Mouse (Mus musculus) forebrain, postnatal 0 days (tissue): ENCODE measurements around the gene Plau. TPM values are rescaled to one million over a fixed set of nuclear protein-coding genes. Genes with fewer than 3 reads are reported as not detected.

ENCODE experiments used
- ATAC-seq: fragments of 200-750 bp; cut with Nextera tagmentation; 2 replicates; pipeline ENCODE4 v1.8.0; 2017; ENCODE audit warnings: mild to moderate bottlenecking, moderate library complexity
- DNase-seq: peaks from one replicate; pipeline ENCODE4 v3.0.0-alpha.2; 2015
- H3K27ac ChIP-seq: fragments of 300-500 bp; sonication (generic); 2 replicates; pipeline ENCODE4 v1.5.1; 2014; ENCODE audit warnings: low read depth, mild to moderate bottlenecking, antibody characterized with exemption, low read length, moderate library complexity, mixed read lengths
- H3K27me3 ChIP-seq: fragments of 300-500 bp; sonication (generic); 2 replicates; pipeline ENCODE4 v1.6.1; 2014; ENCODE audit warnings: mild to moderate bottlenecking, low read length, mixed read lengths; ENCODE audit not compliant: insufficient read depth
- H3K36me3 ChIP-seq: fragments of 300-500 bp; sonication (generic); 2 replicates; pipeline ENCODE4 v1.6.1; 2014; ENCODE audit warnings: mild to moderate bottlenecking, moderate library complexity; ENCODE audit not compliant: insufficient read depth
- H3K4me1 ChIP-seq: fragments of 300-500 bp; sonication (generic); 2 replicates; pipeline ENCODE4 v1.6.1; 2014; ENCODE audit warnings: antibody characterized with exemption; ENCODE audit not compliant: insufficient read depth
- H3K4me2 ChIP-seq: fragments of 300-500 bp; sonication (generic); 2 replicates; pipeline ENCODE4 v1.6.1; 2014; ENCODE audit warnings: low read depth, mild to moderate bottlenecking, moderate library complexity
- H3K4me3 ChIP-seq: fragments of 300-500 bp; sonication (generic); 2 replicates; pipeline ENCODE4 v1.5.1; 2014; ENCODE audit warnings: low read depth, low read length, mixed read lengths
- H3K9ac ChIP-seq: fragments of 300-500 bp; sonication (generic); 2 replicates; pipeline ENCODE4 v1.6.1; 2014; ENCODE audit warnings: mild to moderate bottlenecking
- H3K9me3 ChIP-seq: fragments of 300-500 bp; sonication (generic); 2 replicates; pipeline ENCODE4 v1.6.1; 2016; ENCODE audit warnings: low read length
- CTCF ChIP-seq: sonication (generic); IDR thresholded peaks from 2 replicates; pipeline ENCODE4 v1.5.1; 2016; ENCODE audit warnings: antibody characterized with exemption, control low read depth, low read depth
- WGBS: fragments of 180-500 bp; shearing (Covaris S2); extraction: QIAGEN DNeasy Blood & Tissue Kit; methylation state at CpG from one replicate; pipeline ENCODE4 v1.1.7; 2014; 5-methylcytosine and 5-hydroxymethylcytosine counted together
- polyA plus RNA-seq: library from polyadenylated mRNA; unstranded; fragments of >200 nt; fragmentation: Nextera tagmentation; extraction: Ambion mirVana; gene quantifications from 2 replicates; pipeline ENCODE4 v1.2.1, GENCODE M21; 2015
- total RNA-seq: library from RNA; depleted of rRNA; stranded (reverse); fragments of >200 nt; gene quantifications from 2 replicates; pipeline ENCODE4 v1.2.3, GENCODE M21; 2014

Plau gene
- total and polyA plus RNA-seq, 2 experiments from 2014 or later: 0.44 to 1.1 TPM

- TF ChIP-seq CTCF: no peak
- WGBS: 69% methylated on average over 14 of the region's 14 CpGs
- DNase-seq: no peak
Observed at GRCm38 (mm10) chr14:20806116-20806840, 30.2 kb upstream of the Plau start.

GRCm38 (mm10) chr14:20809349-20809748 is 27.1 kb upstream of the Plau start:
- H3K9ac ChIP-seq: no peak overlapping the region
- H3K4me3 ChIP-seq: no peak overlapping the region
- no peaks in the 10 kb centered on the region for H3K36me3 ChIP-seq
- DNase-seq: no peak
- no peak for TF ChIP-seq CTCF
- no peaks in the 10 kb centered on the region for H3K27me3 ChIP-seq
- H3K4me1 ChIP-seq: 0 out of 2 replicates have a peak, but pooled peaks cover 3% of the 10 kb centered on the region
- H3K4me2 ChIP-seq: no peak overlapping the region
- WGBS: 90% methylated on average over 4 of the region's 4 CpGs
- ATAC-seq: no peak
- no peak overlapping the region for H3K27ac ChIP-seq
- H3K9me3 ChIP-seq: no peaks in the 10 kb centered on the region

More at GRCm38 (mm10) chr14:20806116-20806840, 30.2 kb upstream of the Plau start:
- Histone ChIP-seq H3K9ac (no peak overlapping the region), H3K4me1 (0 out of 2 replicates have a peak, but pooled peaks cover 3% of the 10 kb centered on the region), H3K9me3 (no peaks in the 10 kb centered on the region), H3K36me3 (no peaks in the 10 kb centered on the region), H3K4me2 (no peak overlapping the region), H3K27me3 (no peaks in the 10 kb centered on the region), H3K4me3 (no peak overlapping the region), H3K27ac (no peak overlapping the region)
- ATAC-seq: no peak

- DNase-seq: no peak
- Histone ChIP-seq H3K27ac (no peak overlapping the region), H3K4me2 (no peak overlapping the region), H3K4me1 (0 out of 2 replicates have a peak, but pooled peaks cover 3% of the 10 kb centered on the region), H3K9ac (no peak overlapping the region), H3K9me3 (no peaks in the 10 kb centered on the region), H3K36me3 (no peaks in the 10 kb centered on the region), H3K27me3 (no peaks in the 10 kb centered on the region), H3K4me3 (no peak overlapping the region)
- no peak for TF ChIP-seq CTCF
- no peak for ATAC-seq
Observed at GRCm38 (mm10) chr14:20809820-20810219, 26.6 kb upstream of the Plau start.

- no peak for ATAC-seq
- TF ChIP-seq CTCF: no peak
- no peaks in the 10 kb centered on the region for H3K36me3 ChIP-seq
- H3K4me3 ChIP-seq: no peak overlapping the region
- H3K9ac ChIP-seq: no peak overlapping the region
- no peak for DNase-seq
- no peak overlapping the region for H3K27ac ChIP-seq
- H3K9me3 ChIP-seq: no peaks in the 10 kb centered on the region
- H3K4me2 ChIP-seq: no peak overlapping the region
- H3K4me1 ChIP-seq: no peaks in the 10 kb centered on the region
- 90% methylated on average over 8 of the region's 8 CpGs for WGBS
- no peaks in the 10 kb centered on the region for H3K27me3 ChIP-seq
Observed at GRCm38 (mm10) chr14:20811236-20811635, 25.2 kb upstream of the Plau start.

DNA sequence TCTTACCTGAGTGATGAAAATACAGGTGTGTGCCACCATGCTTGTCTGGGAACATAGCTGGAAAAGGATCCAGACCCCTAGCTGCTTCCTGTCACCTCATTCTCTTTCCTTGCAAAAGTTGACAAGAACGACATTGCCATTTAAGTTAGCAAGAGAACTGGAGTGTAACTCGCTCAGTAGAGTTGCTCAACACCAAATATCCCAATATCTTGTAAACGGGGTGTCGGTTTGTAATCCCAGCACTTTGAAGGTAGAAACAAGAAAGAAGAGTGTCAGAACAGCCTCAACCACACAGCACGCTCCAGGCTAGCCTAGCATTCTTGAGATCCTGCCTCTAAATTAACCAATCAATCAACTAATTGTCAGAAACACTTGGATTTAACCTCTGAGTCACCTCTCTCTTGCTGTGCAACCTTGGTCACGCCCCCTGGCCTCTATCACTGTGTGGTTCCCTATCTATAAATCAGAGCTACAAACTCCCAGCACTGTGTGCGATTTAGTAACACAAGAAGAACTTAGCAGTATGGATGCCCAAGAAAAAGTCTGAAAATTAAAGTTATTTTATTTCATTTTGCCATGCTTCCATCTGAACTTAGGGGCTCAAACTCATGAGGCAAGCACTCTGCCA is 24.6 kb upstream of the Plau start:
- ATAC-seq (no peak), DNase-seq (no peak)
- H3K4me1 ChIP-seq: no peaks in the 10 kb centered on the region
- no peak overlapping the region for H3K4me3 ChIP-seq
- no peak overlapping the region for H3K9ac ChIP-seq
- no peak overlapping the region for H3K27ac ChIP-seq
- peaks cover 2% of the 10 kb centered on the region; the same call in 1 of the 2 replicates for H3K9me3 ChIP-seq
- WGBS: 75% methylated on average over 7 of the region's 7 CpGs
- no peak overlapping the region for H3K4me2 ChIP-seq
- no peaks in the 10 kb centered on the region for H3K36me3 ChIP-seq
- H3K27me3 ChIP-seq: no peaks in the 10 kb centered on the region
- no peak for TF ChIP-seq CTCF

GRCm38 (mm10) chr14:20815448-20815847 is 21.0 kb upstream of the Plau start:
- no peak overlapping the region for H3K9ac ChIP-seq
- H3K4me1 ChIP-seq: no peaks in the 10 kb centered on the region
- no peak overlapping the region for H3K4me2 ChIP-seq
- no peaks in the 10 kb centered on the region for H3K27me3 ChIP-seq
- ATAC-seq (no peak), DNase-seq (no peak)
- 81% methylated on average over 3 of the region's 3 CpGs for WGBS
- no peak overlapping the region for H3K4me3 ChIP-seq
- no peaks in the 10 kb centered on the region for H3K36me3 ChIP-seq
- H3K27ac ChIP-seq: no peak overlapping the region
- peaks cover 2% of the 10 kb centered on the region; the same call in 1 of the 2 replicates for H3K9me3 ChIP-seq
- no peak for TF ChIP-seq CTCF

GRCm38 (mm10) chr14:20824517-20824916 is 11.9 kb upstream of the Plau start:
- WGBS: 79% methylated on average over 1 of the region's 1 CpGs
- TF ChIP-seq CTCF: no peak
- no peak overlapping the region for H3K9ac ChIP-seq
- no peak overlapping the region for H3K4me2 ChIP-seq
- no peaks in the 10 kb centered on the region for H3K4me1 ChIP-seq
- H3K9me3 ChIP-seq: no peaks in the 10 kb centered on the region
- H3K4me3 ChIP-seq: no peak overlapping the region
- no peaks in the 10 kb centered on the region for H3K27me3 ChIP-seq
- DNase-seq: no peak
- no peaks in the 10 kb centered on the region for H3K36me3 ChIP-seq
- H3K27ac ChIP-seq: no peak overlapping the region
- no peak for ATAC-seq
